Mouse (Mus musculus): ENCODE data around the gene Cdk10. TPM values are rescaled to one million over a fixed set of nuclear protein-coding genes. Genes with fewer than 3 reads are reported as not detected.
"Not testable (repeated sequence)": the region's sequence is repeated elsewhere in the genome, so short reads cannot be mapped to it uniquely, and the experiment has no call there.

The Cdk10 gene
- total RNA-seq, 2 experiments from 2014 or later: 17.5 to 24.2 TPM

GRCm38 (mm10) chr8:123233300-123233699, 8.7 kb downstream of the Cdk10 start:
- DNase-seq: no peak

GRCm38 (mm10) chr8:123233760-123234159, 9.1 kb downstream of the Cdk10 start:
- DNase-seq: no peak

GRCm38 (mm10) chr8:123234918-123235519, 10.4 kb downstream of the Cdk10 start:
- DNase-seq: peak in 1 of 2 experiments; percentile 21

- DNase-seq: peak; percentile 89 to 91
These were observed 11.2 kb downstream of the Cdk10 start, which contains the start of gene Spata2l for GRCm38 (mm10) chr8:123235520-123236497. Spata2l (minus strand) TSS chr8:123236233.

- DNase-seq: no peak
These were observed 14.8 kb downstream of the Cdk10 start for GRCm38 (mm10) chr8:123239398-123239797.

- DNase-seq: peak; percentile 26 to 50
These were observed 17.7 kb downstream of the Cdk10 start for GRCm38 (mm10) chr8:123242107-123242923.

- no peak for DNase-seq
These were observed 18.4 kb downstream of the Cdk10 start for GRCm38 (mm10) chr8:123243053-123243452.

- DNase-seq: no peak
These were observed 19.7 kb downstream of the Cdk10 start for GRCm38 (mm10) chr8:123244382-123244781.

- no peak for DNase-seq
These were observed 20.9 kb downstream of the Cdk10 start for GRCm38 (mm10) chr8:123245543-123245942.

- DNase-seq: no peak
These were observed 23.1 kb downstream of the Cdk10 start for GRCm38 (mm10) chr8:123247748-123248147.

GRCm38 (mm10) chr8:123248596-123248995, 24.0 kb downstream of the Cdk10 start:
- peak; percentile 22 to 50 for DNase-seq

GRCm38 (mm10) chr8:123250940-123251339, 26.3 kb downstream of the Cdk10 start:
- no peak for DNase-seq

- no peak for DNase-seq
These were observed 28.3 kb downstream of the Cdk10 start for GRCm38 (mm10) chr8:123252925-123253324.

GRCm38 (mm10) chr8:123253451-123254098, 28.9 kb downstream of the Cdk10 start:
- no peak for DNase-seq

- DNase-seq: peak; percentile 88 to 91
These were observed 29.6 kb downstream of the Cdk10 start, which contains the start of the genes Zfp276 and Vps9d1 for GRCm38 (mm10) chr8:123254099-123254885. Zfp276 (plus strand) TSS chr8:123254195. Vps9d1 (minus strand) TSS chr8:123254348.

- DNase-seq: no peak
These were observed 30.5 kb downstream of the Cdk10 start for GRCm38 (mm10) chr8:123255170-123255569.

GRCm38 (mm10) chr8:123257114-123257513, 32.5 kb downstream of the Cdk10 start:
- DNase-seq: no peak

- DNase-seq: not testable (repeated sequence)
These were observed 33.0 kb downstream of the Cdk10 start for GRCm38 (mm10) chr8:123257593-123257992.

- no peak for DNase-seq
These were observed 43.4 kb downstream of the Cdk10 start for GRCm38 (mm10) chr8:123267926-123268656.

GRCm38 (mm10) chr8:123271147-123271546, 46.5 kb downstream of the Cdk10 start:
- no peak for DNase-seq
